Mouse (Mus musculus): ENCODE results near the gene Prkaca. TPM values are rescaled to one million over a fixed set of nuclear protein-coding genes. Genes with fewer than 3 reads are reported as not detected.

The Prkaca gene
- polyA plus RNA-seq, 1 experiment from 2014 or later: 148 TPM

DNA sequence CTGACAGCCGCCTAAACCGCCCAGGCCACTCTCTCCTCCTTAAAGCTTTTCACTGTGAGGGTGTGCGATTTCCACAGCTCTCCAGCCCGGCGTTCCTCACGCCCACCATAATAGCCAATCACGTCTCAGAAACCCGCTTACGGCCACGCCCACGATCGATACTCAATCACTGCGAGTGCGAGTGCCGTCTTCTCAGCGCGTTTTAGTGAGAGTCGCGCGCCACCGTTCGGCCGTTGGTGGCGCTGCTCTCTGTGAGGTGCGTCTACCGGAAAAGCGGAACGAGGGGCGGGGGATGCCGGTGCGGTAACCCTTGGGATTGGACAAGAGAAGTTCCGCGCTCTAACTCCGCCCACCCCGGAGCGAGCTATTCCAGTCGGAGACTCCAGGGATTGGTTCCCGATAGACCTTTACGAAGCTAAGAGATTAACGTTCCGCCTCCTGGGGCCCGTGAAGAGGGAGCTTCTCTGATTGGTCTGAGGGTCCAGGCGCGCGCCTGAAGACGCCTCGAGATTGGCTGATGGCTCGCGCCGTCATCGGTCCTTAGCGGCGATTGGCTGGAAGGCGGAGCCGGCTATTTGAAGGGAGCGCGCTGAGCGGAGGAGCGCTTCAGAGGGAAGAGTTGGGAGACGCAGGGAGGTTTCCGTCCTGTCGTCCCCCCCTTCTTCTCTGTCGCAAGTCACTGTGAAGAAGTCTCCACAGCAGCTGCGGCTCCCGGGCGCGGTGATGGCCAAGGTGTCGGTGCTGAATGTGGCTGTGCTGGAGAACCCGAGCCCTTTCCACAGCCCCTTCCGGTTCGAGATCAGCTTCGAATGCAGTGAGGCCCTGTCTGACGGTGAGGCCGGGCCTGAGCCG is 17.5 kb upstream of the Prkaca start, which contains the start of the genes Gm10644 and Asf1b:
Gene Gm10644 (minus strand): TSS at position 100 of the 852 bp plus-strand sequence.
Gene Asf1b (plus strand): TSS at position 402 of the 852 bp plus-strand sequence.
- peak within 1 kb of the TSS; percentile 89 for H3K27ac ChIP-seq
- no peaks in the 10 kb centered on the region for H3K27me3 ChIP-seq (ENCODE audit: poor library complexity, severe bottlenecking)
- under 1% methylated on average over 75 of the region's 75 CpGs for WGBS
- peaks cover 21% of the 10 kb centered on the region for H3K4me1 ChIP-seq
- DNase-seq (ENCODE audit: extremely low spot score, low spot score): peak; percentile 99
- no peaks in the 10 kb centered on the region for H3K9me3 ChIP-seq
- H3K4me3 ChIP-seq: peak within 1 kb of the TSS; percentile 84
- H3K36me3 ChIP-seq (replicated peaks): peaks cover 20% of the 10 kb centered on the region

DNA sequence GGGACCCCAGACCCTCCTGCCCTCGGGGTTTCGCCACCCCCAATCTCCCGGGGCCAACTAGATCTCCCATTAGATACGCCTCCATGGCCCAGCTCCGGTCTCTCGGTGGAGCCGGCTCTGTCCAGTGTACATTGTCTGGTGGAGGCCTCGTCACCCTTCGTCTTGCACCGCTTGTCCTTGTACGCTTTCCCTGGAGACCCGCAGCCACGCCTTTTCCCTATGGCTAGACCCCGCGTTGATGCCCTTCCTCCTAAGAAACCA is 16.9 kb upstream of the Prkaca start:
- Histone ChIP-seq H3K4me1 (peaks cover 21% of the 10 kb centered on the region), H3K36me3 (replicated peaks) (peaks cover 23% of the 10 kb centered on the region), H3K9me3 (no peaks in the 10 kb centered on the region), H3K4me3 (peak overlapping the region; percentile 84), H3K27ac (peak overlapping the region; percentile 89), H3K27me3 (ENCODE audit: poor library complexity, severe bottlenecking) (no peaks in the 10 kb centered on the region)
- WGBS: 4% methylated on average over 15 of the region's 15 CpGs
- DNase-seq (ENCODE audit: extremely low spot score, low spot score): no peak

DNA sequence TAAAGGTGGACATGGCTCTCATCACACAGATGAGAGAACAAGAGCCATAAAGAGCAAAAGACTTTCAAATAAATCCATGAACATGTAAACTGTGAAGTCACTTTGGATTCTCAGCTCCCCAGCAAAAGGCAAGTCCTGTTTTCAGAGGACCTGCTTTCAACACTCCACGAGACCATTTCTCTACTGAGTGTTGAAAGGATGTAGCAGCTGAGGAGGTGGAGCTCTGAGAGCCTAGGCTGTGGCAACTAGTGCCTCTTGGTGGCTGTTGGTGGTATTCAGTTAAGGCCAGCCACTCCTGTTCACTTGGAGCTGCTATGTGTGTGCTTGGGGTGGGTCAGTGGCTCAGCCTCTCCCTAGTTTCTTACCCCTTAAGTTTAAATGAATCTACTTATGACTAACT is 16.0 kb upstream of the Prkaca start:
- H3K36me3 ChIP-seq (replicated peaks): peaks cover 25% of the 10 kb centered on the region
- H3K4me1 ChIP-seq: peaks cover 21% of the 10 kb centered on the region
- no peaks in the 10 kb centered on the region for H3K9me3 ChIP-seq
- no peaks in the 10 kb centered on the region for H3K27me3 ChIP-seq (ENCODE audit: poor library complexity, severe bottlenecking)
- 40% methylated on average over 1 of the region's 1 CpGs for WGBS
- H3K27ac ChIP-seq: no peak overlapping the region
- peak overlapping the region; percentile 84 for H3K4me3 ChIP-seq
- no peak for DNase-seq (ENCODE audit: extremely low spot score, low spot score)

DNA sequence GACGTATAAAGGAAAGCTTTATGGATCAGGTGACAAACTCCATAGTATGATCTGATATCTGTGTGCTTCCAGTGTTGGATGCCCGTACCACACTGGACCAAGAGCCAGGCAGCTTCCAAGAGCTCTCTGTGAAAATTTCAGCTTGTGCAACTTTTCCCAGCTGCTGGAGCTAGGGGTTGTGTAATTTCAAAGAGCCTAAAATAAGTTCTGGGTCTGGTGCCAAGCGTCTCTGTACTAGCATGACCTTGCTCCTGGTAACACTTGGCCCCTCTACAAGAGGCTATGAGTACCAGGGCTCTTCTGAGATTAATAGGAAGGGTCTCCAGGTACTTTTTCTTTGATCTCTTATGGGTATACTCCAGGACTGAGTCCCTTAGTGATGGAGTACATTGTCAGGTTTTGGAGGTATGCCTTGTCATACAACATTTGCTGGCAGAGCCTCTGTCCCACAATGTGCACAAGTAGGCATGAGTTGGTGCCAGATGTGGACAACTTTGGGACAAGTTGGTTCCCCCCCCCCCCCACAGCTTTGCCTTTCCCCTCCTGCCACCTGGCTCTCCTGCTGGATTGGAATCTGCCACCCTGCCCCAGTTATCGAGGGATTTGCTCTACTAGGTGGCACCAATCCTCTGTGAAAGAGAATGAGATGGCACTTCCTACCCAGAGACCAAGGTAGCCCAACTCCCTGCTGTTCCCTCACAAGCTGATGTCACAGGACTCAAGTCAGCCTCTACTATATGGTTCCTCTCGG is 8.6 kb upstream of the Prkaca start:
- no peak overlapping the region for H3K4me3 ChIP-seq
- H3K4me1 ChIP-seq: no peaks in the 10 kb centered on the region
- no peaks in the 10 kb centered on the region for H3K9me3 ChIP-seq
- no peak for DNase-seq (ENCODE audit: extremely low spot score, low spot score)
- H3K36me3 ChIP-seq (replicated peaks): peaks cover 76% of the 10 kb centered on the region
- H3K27ac ChIP-seq: no peak overlapping the region
- H3K27me3 ChIP-seq (ENCODE audit: poor library complexity, severe bottlenecking): no peaks in the 10 kb centered on the region
- WGBS: 91% methylated on average over 5 of the region's 5 CpGs

DNA sequence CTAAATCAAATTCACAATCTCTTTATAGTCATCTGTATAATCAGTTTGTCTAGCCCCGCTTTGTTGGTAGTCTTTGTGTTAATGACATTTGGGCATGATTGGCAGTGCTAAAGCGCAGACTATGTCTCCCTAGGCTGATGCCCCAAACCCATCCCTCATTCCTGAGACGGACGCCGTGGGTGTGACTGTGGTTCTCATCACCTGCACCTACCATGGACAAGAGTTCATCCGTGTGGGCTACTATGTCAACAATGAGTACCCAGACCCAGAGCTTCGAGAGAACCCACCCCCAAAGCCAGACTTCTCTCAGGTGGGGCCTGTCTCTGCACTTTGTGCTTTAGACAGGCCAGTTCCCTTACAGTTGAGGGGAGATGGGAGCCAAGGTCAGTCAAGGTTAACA is 5.1 kb upstream of the Prkaca start:
- Histone ChIP-seq H3K27ac (no peak overlapping the region), H3K4me3 (no peak overlapping the region), H3K27me3 (ENCODE audit: poor library complexity, severe bottlenecking) (no peaks in the 10 kb centered on the region), H3K4me1 (peaks cover 11% of the 10 kb centered on the region), H3K9me3 (no peaks in the 10 kb centered on the region), H3K36me3 (replicated peaks) (peaks cover 75% of the 10 kb centered on the region)
- DNase-seq (ENCODE audit: extremely low spot score, low spot score): no peak
- WGBS: 95% methylated on average over 7 of the region's 7 CpGs

DNA sequence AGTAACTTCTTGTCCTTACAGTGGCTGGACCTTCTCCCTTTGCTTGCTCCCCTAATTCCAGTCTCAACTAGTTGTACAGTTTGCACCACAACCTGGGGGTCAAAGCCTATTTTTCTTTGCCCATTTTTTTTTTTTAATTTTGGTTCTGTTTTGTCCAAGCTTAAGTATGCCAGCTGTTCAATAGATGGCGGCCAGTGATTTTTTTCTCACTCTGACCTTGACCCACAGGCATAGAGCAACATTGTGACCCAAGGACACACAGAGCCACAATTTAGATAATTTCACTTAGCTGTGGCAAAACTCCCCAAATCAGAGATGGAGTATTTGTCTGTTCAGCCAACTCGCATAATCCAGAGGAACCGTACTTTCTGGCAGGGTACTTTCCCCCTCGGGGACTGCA is 1.7 kb upstream of the Prkaca start:
- WGBS: 93% methylated on average over 4 of the region's 4 CpGs
- no peak overlapping the region for H3K27ac ChIP-seq
- no peaks in the 10 kb centered on the region for H3K9me3 ChIP-seq
- peaks cover 51% of the 10 kb centered on the region for H3K36me3 ChIP-seq (replicated peaks)
- no peak for DNase-seq (ENCODE audit: extremely low spot score, low spot score)
- no peak overlapping the region for H3K4me3 ChIP-seq
- peaks cover 31% of the 10 kb centered on the region for H3K4me1 ChIP-seq
- no peaks in the 10 kb centered on the region for H3K27me3 ChIP-seq (ENCODE audit: poor library complexity, severe bottlenecking)

DNA sequence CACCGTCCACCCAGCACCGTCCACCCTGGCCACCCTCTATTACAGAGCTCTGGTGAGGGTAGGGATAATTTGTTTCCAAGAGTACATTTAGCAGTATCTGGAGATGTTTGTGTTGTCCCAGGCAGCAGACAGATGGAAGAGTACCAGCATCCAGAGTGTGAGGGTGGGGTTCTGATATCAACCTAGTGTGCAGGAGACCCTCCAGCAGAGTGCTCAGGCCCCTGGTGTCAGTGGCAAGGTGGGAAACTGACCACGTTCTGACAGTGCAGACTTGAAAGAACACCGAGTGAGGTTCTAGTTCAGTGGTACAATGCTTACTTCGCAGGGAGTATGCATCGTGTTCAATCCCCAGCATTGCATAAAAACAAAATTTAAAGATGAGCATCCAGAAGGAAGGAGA is 1.1 kb upstream of the Prkaca start:
- peak overlapping the region; percentile 96 for H3K4me3 ChIP-seq
- 76% methylated on average over 6 of the region's 6 CpGs for WGBS
- peak overlapping the region; percentile 88; the same call in 1 of the 2 replicates for H3K27ac ChIP-seq
- H3K36me3 ChIP-seq (replicated peaks): peaks cover 50% of the 10 kb centered on the region
- H3K27me3 ChIP-seq (ENCODE audit: poor library complexity, severe bottlenecking): no peaks in the 10 kb centered on the region
- H3K9me3 ChIP-seq: no peaks in the 10 kb centered on the region
- DNase-seq (ENCODE audit: extremely low spot score, low spot score): no peak
- peaks cover 32% of the 10 kb centered on the region for H3K4me1 ChIP-seq

DNA sequence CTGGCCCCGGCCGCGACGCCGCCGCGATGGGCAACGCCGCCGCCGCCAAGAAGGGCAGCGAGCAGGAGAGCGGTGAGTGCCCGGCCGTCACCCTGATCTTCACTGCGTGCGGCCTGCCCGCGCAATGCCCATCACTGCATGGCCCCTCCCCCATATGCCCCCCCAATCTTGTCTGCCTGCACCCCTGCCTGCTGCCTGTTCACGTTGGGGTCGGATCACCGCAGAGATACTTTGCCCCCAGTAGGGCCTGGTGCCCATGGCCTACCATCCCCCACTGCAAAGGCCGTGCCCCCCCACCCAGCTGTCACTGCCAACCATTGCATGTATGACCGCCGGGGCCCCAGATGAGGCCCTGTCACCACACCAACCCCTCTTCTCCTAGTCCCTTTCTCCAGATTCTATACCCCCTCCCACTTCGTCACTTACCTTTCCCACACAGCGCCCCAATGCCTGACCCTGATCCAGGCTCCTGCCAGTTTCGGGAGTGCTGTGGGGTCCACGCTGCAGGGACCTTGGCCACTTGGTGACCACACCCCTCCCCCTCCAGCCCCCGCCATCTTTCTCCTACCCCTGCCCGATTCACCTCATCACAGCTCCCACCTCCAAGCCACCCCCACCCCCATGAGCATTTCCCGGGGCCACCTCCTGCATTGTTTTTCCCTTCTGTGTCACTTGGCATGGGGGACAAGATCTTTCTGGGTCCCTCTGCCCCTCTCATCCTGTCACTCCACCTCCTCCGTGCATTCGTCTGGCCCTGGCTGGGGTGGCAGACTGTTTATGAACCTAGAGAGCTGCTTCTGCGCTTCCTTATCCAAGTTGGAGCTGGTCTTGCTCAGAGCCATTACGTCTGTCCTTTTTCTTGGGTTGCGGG is 603 bp downstream of the Prkaca start:
- Histone ChIP-seq H3K4me3 (peak overlapping the region; percentile 96), H3K36me3 (replicated peaks) (peaks cover 38% of the 10 kb centered on the region), H3K27me3 (ENCODE audit: poor library complexity, severe bottlenecking) (no peaks in the 10 kb centered on the region), H3K27ac (peak overlapping the region; percentile 88), H3K9me3 (no peaks in the 10 kb centered on the region), H3K4me1 (peaks cover 49% of the 10 kb centered on the region)
- 4% methylated on average over 37 of the region's 37 CpGs for WGBS
- DNase-seq (ENCODE audit: extremely low spot score, low spot score): no peak

DNA sequence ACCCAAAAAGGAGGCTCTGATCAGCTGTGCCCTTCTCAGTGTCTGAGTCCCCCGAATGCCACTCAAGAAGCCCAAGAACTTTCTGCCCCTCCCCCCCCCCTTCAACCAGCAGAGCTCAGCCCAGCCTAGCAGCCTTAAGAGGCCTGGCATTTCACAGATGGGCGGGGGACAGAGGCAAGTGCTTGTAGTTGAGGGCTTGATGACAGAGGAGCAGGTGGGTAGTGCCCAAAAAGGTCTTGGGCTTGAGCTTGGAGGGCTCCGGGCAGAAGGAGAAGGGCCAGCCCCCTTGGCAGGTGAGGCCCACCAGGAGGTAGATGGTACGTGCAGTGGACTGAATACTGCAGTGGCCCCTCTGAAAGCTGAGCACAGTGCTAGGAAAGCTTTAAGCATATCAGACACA is 1.7 kb downstream of the Prkaca start:
- DNase-seq (ENCODE audit: extremely low spot score, low spot score): no peak
- 87% methylated on average over 4 of the region's 4 CpGs for WGBS
- Histone ChIP-seq H3K36me3 (replicated peaks) (peaks cover 37% of the 10 kb centered on the region), H3K27me3 (ENCODE audit: poor library complexity, severe bottlenecking) (no peaks in the 10 kb centered on the region), H3K4me3 (peak overlapping the region; percentile 96), H3K27ac (no peak overlapping the region), H3K4me1 (peaks cover 50% of the 10 kb centered on the region), H3K9me3 (no peaks in the 10 kb centered on the region)

DNA sequence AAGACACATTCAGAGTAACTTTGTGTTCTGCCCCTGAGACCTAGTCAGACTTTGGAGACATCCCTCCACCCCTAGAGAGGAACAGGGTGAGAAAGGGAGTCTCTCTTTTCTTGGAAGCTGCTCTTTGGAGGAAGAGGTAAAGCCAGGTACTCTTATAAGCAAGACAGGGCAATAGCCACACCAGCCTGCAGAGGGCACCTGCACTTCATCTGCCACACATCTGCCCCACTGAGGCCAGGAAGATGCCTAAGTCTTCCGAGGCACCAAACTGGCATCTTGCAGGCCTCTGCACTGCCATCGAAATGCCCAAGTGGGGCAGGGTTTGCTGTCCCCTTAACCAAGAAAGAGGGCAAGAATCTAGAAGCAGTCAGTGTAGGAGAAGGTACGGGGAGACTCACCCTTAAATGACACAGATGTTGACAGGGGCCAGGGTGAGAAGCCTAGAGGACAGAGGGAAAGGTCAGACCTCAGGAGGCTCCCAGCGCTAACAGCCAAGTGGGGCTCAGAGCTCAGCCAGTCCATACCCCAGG is 3.4 kb downstream of the Prkaca start:
- 88% methylated on average over 4 of the region's 4 CpGs for WGBS
- no peaks in the 10 kb centered on the region for H3K27me3 ChIP-seq (ENCODE audit: poor library complexity, severe bottlenecking)
- H3K4me1 ChIP-seq: peaks cover 50% of the 10 kb centered on the region
- no peak overlapping the region for H3K4me3 ChIP-seq
- peaks cover 42% of the 10 kb centered on the region for H3K36me3 ChIP-seq (replicated peaks)
- no peak for DNase-seq (ENCODE audit: extremely low spot score, low spot score)
- H3K9me3 ChIP-seq: no peaks in the 10 kb centered on the region
- no peak overlapping the region for H3K27ac ChIP-seq

DNA sequence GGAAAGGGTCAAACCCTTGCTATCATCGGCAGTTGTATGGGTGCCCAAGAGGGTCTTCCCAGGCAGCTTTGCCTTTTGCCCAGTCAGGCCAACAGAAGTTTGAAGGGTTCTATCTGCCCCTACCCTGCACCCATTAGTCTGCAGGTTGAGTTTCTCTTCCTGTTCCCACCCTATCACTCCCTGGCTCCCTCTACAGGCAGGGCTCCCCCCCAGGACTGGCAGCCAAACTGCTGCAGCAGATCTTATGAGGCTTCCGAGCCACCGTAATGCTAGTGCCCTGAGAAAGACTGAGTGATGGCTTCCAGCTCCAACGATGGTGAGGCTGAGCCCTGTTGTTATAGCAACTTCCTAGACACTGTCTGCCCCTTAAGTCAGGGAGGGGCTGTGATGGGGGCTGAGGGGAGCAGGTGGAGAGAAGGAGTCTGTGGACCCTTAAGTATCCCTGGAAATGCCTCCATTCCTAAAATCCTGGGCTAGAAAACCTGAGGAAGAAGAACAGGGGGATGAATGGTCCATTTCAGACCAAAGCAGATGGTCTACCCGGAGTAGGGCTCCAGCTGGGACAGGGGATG is 4.1 kb downstream of the Prkaca start:
- 95% methylated on average over 5 of the region's 5 CpGs for WGBS
- Histone ChIP-seq H3K36me3 (replicated peaks) (peaks cover 49% of the 10 kb centered on the region), H3K4me1 (peaks cover 44% of the 10 kb centered on the region), H3K4me3 (peak overlapping the region; percentile 8; the same call in 1 of the 2 replicates), H3K27me3 (ENCODE audit: poor library complexity, severe bottlenecking) (no peaks in the 10 kb centered on the region), H3K27ac (0 out of 2 replicates have a peak overlapping the region, but pooled peaks have one; percentile 22), H3K9me3 (no peaks in the 10 kb centered on the region)
- no peak for DNase-seq (ENCODE audit: extremely low spot score, low spot score)

DNA sequence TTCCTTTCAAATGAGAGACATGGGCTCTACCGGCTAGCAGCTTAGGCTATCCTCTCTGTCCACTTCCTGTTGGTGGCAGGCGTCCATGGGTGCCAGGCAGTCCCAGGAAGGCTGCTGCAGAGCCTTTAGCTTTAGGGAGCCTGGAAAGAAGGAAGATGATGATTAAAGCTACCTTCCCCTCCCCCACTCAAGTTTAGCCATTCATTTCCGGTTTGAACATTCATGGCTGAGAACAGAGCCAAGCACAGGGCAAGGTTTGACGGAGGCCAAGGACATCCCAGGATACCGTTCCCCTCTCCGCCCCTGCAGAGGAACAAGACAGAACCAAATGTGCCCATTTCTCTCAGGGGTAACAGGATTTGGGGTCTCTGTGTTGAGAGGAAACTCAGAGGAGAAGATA is 4.9 kb downstream of the Prkaca start:
- H3K4me3 ChIP-seq: no peak overlapping the region; the same call in 1 of the 2 replicates
- peaks cover 39% of the 10 kb centered on the region for H3K4me1 ChIP-seq
- peaks cover 56% of the 10 kb centered on the region for H3K36me3 ChIP-seq (replicated peaks)
- H3K27me3 ChIP-seq (ENCODE audit: poor library complexity, severe bottlenecking): no peaks in the 10 kb centered on the region
- H3K27ac ChIP-seq: peak overlapping the region; percentile 26; the same call in 1 of the 2 replicates
- no peak for DNase-seq (ENCODE audit: extremely low spot score, low spot score)
- no peaks in the 10 kb centered on the region for H3K9me3 ChIP-seq
- WGBS: 72% methylated on average over 6 of the region's 6 CpGs

All from forebrain, embryonic 10.5 days (tissue).